Mouse (Mus musculus) neural tube, embryonic 14.5 days (tissue): ENCODE measurements around the gene Rpf1. TPM values are rescaled to one million over a fixed set of nuclear protein-coding genes. Genes with fewer than 3 reads are reported as not detected.

ENCODE experiments used
- ATAC-seq: fragments of 200-750 bp; cut with Nextera tagmentation; 2 replicates; pipeline ENCODE4 v1.8.0; 2017; ENCODE audit warnings: low read depth, mild to moderate bottlenecking, moderate TSS enrichment, moderate library complexity
- H3K27ac ChIP-seq: fragments of 300-500 bp; sonication (generic); 2 replicates; pipeline ENCODE4 v1.5.1; 2014; ENCODE audit warnings: low read depth, mild to moderate bottlenecking, control low read depth, low read length, moderate library complexity, mixed read lengths
- H3K27me3 ChIP-seq: fragments of 300-500 bp; sonication (generic); 2 replicates; pipeline ENCODE4 v1.6.1; 2014; ENCODE audit warnings: low read length; ENCODE audit not compliant: control insufficient read depth, insufficient read depth
- H3K36me3 ChIP-seq: fragments of 300-500 bp; sonication (generic); 2 replicates; pipeline ENCODE4 v1.6.1; 2014; ENCODE audit warnings: low read length, mixed read lengths; ENCODE audit not compliant: control insufficient read depth, insufficient read depth
- H3K4me1 ChIP-seq: fragments of 300-500 bp; sonication (generic); 2 replicates; pipeline ENCODE4 v1.6.1; 2014; ENCODE audit warnings: low read length; ENCODE audit not compliant: control insufficient read depth, insufficient read depth
- H3K4me2 ChIP-seq: fragments of 300-500 bp; sonication (generic); 2 replicates; pipeline ENCODE4 v1.6.1; 2014; ENCODE audit warnings: mild to moderate bottlenecking, low read depth, low read length, control low read depth
- H3K4me3 ChIP-seq: fragments of 300-500 bp; sonication (generic); 2 replicates; pipeline ENCODE4 v1.5.1; 2014; ENCODE audit warnings: low read depth, low read length, control low read depth, mixed read lengths
- H3K9ac ChIP-seq: fragments of 300-500 bp; sonication (generic); replicated peaks from 2 replicates; pipeline ENCODE4 v1.6.1; 2014; ENCODE audit warnings: low read depth, mild to moderate bottlenecking, control low read depth, low read length, mixed read lengths
- H3K9me3 ChIP-seq: fragments of 300-500 bp; sonication (generic); 2 replicates; pipeline ENCODE4 v1.6.1; 2016; ENCODE audit warnings: low read length; ENCODE audit not compliant: control insufficient read depth
- whole genome bisulfite sequencing: fragments of 180-500 bp; shearing (Covaris S2); extraction: QIAGEN DNeasy Blood & Tissue Kit; methylation state at CpG from one replicate; pipeline ENCODE4 v1.1.7; 2014; 5-methylcytosine and 5-hydroxymethylcytosine counted together
- polyA plus RNA-seq: library from polyadenylated mRNA; unstranded; fragments of >200 nt; fragmentation: Nextera tagmentation; extraction: Ambion mirVana; gene quantifications from 2 replicates; pipeline ENCODE4 v1.2.1, GENCODE M21; 2014

Gene Rpf1
- polyA plus RNA-seq, 1 experiment from 2014 or later = 40.0 TPM

- no peak for ATAC-seq
- Histone ChIP-seq H3K27ac (no peak overlapping the region), H3K9ac (no peak overlapping the region), H3K36me3 (no peaks in the 10 kb centered on the region), H3K27me3 (no peaks in the 10 kb centered on the region), H3K9me3 (no peaks in the 10 kb centered on the region), H3K4me2 (no peak overlapping the region), H3K4me1 (no peaks in the 10 kb centered on the region), H3K4me3 (no peak overlapping the region)
- 86% methylated on average over 4 of the region's 4 CpGs for WGBS
Measured at GRCm38 (mm10) chr3:146486464-146486863, 34.8 kb downstream of the Rpf1 start.

GRCm38 (mm10) chr3:146482044-146482443, 39.2 kb downstream of the Rpf1 start:
- ATAC-seq = no peak
- no peak overlapping the region for H3K4me3 ChIP-seq
- no peaks in the 10 kb centered on the region for H3K4me1 ChIP-seq
- 79% methylated on average over 2 of the region's 2 CpGs for WGBS
- no peaks in the 10 kb centered on the region for H3K27me3 ChIP-seq
- H3K9ac ChIP-seq = no peak overlapping the region
- H3K36me3 ChIP-seq = no peaks in the 10 kb centered on the region
- H3K27ac ChIP-seq = no peak overlapping the region
- H3K4me2 ChIP-seq = no peak overlapping the region
- no peaks in the 10 kb centered on the region for H3K9me3 ChIP-seq

GRCm38 (mm10) chr3:146474428-146474827, 46.8 kb downstream of the Rpf1 start:
- Histone ChIP-seq H3K27me3 (no peaks in the 10 kb centered on the region), H3K9ac (no peak overlapping the region), H3K4me2 (no peak overlapping the region), H3K4me3 (no peak overlapping the region), H3K9me3 (no peaks in the 10 kb centered on the region), H3K4me1 (no peaks in the 10 kb centered on the region), H3K36me3 (no peaks in the 10 kb centered on the region), H3K27ac (no peak overlapping the region)
- ATAC-seq = no peak
- 92% methylated on average over 3 of the region's 3 CpGs for WGBS

GRCm38 (mm10) chr3:146473741-146474140, 47.5 kb downstream of the Rpf1 start:
- no peaks in the 10 kb centered on the region for H3K27me3 ChIP-seq
- no peaks in the 10 kb centered on the region for H3K4me1 ChIP-seq
- H3K36me3 ChIP-seq = no peaks in the 10 kb centered on the region
- H3K4me2 ChIP-seq = no peak overlapping the region
- H3K27ac ChIP-seq = no peak overlapping the region
- no peaks in the 10 kb centered on the region for H3K9me3 ChIP-seq
- no peak overlapping the region for H3K4me3 ChIP-seq
- no peak overlapping the region for H3K9ac ChIP-seq
- no peak for ATAC-seq

- 65% methylated on average over 4 of the region's 4 CpGs for WGBS
- ATAC-seq = no peak
- no peaks in the 10 kb centered on the region for H3K27me3 ChIP-seq
- no peaks in the 10 kb centered on the region for H3K4me1 ChIP-seq
- no peak overlapping the region for H3K4me3 ChIP-seq
- no peaks in the 10 kb centered on the region for H3K9me3 ChIP-seq
- no peaks in the 10 kb centered on the region for H3K36me3 ChIP-seq
- H3K4me2 ChIP-seq = no peak overlapping the region
- H3K27ac ChIP-seq = no peak overlapping the region
- H3K9ac ChIP-seq = no peak overlapping the region
Measured at GRCm38 (mm10) chr3:146472657-146473056, 48.6 kb downstream of the Rpf1 start.

GRCm38 (mm10) chr3:146469226-146469625, 52.0 kb downstream of the Rpf1 start:
- Histone ChIP-seq H3K4me1 (no peaks in the 10 kb centered on the region), H3K4me2 (no peak overlapping the region), H3K9me3 (no peaks in the 10 kb centered on the region), H3K36me3 (no peaks in the 10 kb centered on the region), H3K4me3 (no peak overlapping the region), H3K27me3 (no peaks in the 10 kb centered on the region), H3K9ac (no peak overlapping the region), H3K27ac (no peak overlapping the region)
- ATAC-seq = no peak
- 79% methylated on average over 2 of the region's 2 CpGs for WGBS

- H3K27me3 ChIP-seq = no peaks in the 10 kb centered on the region
- no peak overlapping the region for H3K27ac ChIP-seq
- no peak overlapping the region for H3K4me3 ChIP-seq
- no peak for ATAC-seq
- no peaks in the 10 kb centered on the region for H3K4me1 ChIP-seq
- no peaks in the 10 kb centered on the region for H3K36me3 ChIP-seq
- WGBS = 71% methylated on average over 2 of the region's 2 CpGs
- no peaks in the 10 kb centered on the region for H3K9me3 ChIP-seq
- no peak overlapping the region for H3K9ac ChIP-seq
- no peak overlapping the region for H3K4me2 ChIP-seq
Measured at GRCm38 (mm10) chr3:146462939-146463338, 58.3 kb downstream of the Rpf1 start.

Other genes with a start within 250 kb of the Rpf1 start
- 14.8 and 18.1 TPM in 2 replicates for gene Ssx2ip, start 116.8 kb downstream of the Rpf1 start, polyA plus RNA-seq
- 5.3 and 6.6 TPM in 2 replicates for gene Ctbs, start 71.6 kb downstream of the Rpf1 start, polyA plus RNA-seq
- gene Spata1, start 21.7 kb downstream of the Rpf1 start, polyA plus RNA-seq = 5.5 and 6.2 TPM in 2 replicates
- 276 and 331 TPM in 2 replicates for gene Gng5, start 21.6 kb downstream of the Rpf1 start, polyA plus RNA-seq
- not detected in 2 replicates for gene Uox, start 49.0 kb upstream of the Rpf1 start, polyA plus RNA-seq
- gene Dnase2b, start 94.2 kb upstream of the Rpf1 start, polyA plus RNA-seq = not detected in 2 replicates
- 0.13 TPM in 1 of 2 replicates, not detected in the other for gene 4930503B20Rik, start 129.9 kb upstream of the Rpf1 start, polyA plus RNA-seq
- gene Samd13, start 164.2 kb upstream of the Rpf1 start, polyA plus RNA-seq = 0.43 TPM in 1 of 2 replicates, not detected in the other